Mouse (Mus musculus) forebrain, embryonic 11.5 days (tissue): Measurements from ENCODE around the gene Chrna9. TPM values are rescaled to one million over a fixed set of nuclear protein-coding genes. Genes with fewer than 3 reads are reported as not detected.

ENCODE experiments used
- ATAC-seq: fragments of 200-750 bp; cut with Nextera tagmentation; replicated peaks from 2 replicates; pipeline ENCODE4 v1.8.0; 2017; ENCODE audit warnings: moderate TSS enrichment; ENCODE audit not compliant: low FRiP score
- DNase-seq: peaks from one replicate; pipeline ENCODE4 v3.0.0-alpha.2; 2017; ENCODE audit warnings: low spot score
- H3K27ac ChIP-seq: fragments of 300-500 bp; sonication (generic); 2 replicates; pipeline ENCODE4 v1.5.1; 2014; ENCODE audit warnings: low read depth, low read length
- H3K27me3 ChIP-seq: fragments of 300-500 bp; sonication (generic); 2 replicates; pipeline ENCODE4 v1.6.1; 2014; ENCODE audit warnings: mild to moderate bottlenecking, low read length, mixed read lengths; ENCODE audit not compliant: control insufficient read depth, insufficient read depth
- H3K36me3 ChIP-seq: fragments of 300-500 bp; sonication (generic); 2 replicates; pipeline ENCODE4 v1.6.1; 2014; ENCODE audit warnings: mild to moderate bottlenecking, low read length, moderate library complexity, mixed read lengths; ENCODE audit not compliant: control insufficient read depth, insufficient read depth
- H3K4me1 ChIP-seq: fragments of 300-500 bp; sonication (generic); replicated peaks from 2 replicates; pipeline ENCODE4 v1.6.1; 2014; ENCODE audit warnings: low read length, mixed read lengths; ENCODE audit not compliant: control insufficient read depth, insufficient read depth
- H3K4me2 ChIP-seq: fragments of 300-500 bp; sonication (generic); 2 replicates; pipeline ENCODE4 v1.6.1; 2014; ENCODE audit warnings: low read depth, mild to moderate bottlenecking, low read length, moderate library complexity, mixed read lengths; ENCODE audit not compliant: severe bottlenecking
- H3K4me3 ChIP-seq: fragments of 300-500 bp; sonication (generic); 2 replicates; pipeline ENCODE4 v1.5.1; 2014; ENCODE audit warnings: low read depth, low read length
- H3K9ac ChIP-seq: fragments of 300-500 bp; sonication (generic); 2 replicates; pipeline ENCODE4 v1.6.1; 2014; ENCODE audit warnings: low read length
- H3K9me3 ChIP-seq: fragments of 300-500 bp; sonication (generic); 2 replicates; pipeline ENCODE4 v1.6.1; 2016; ENCODE audit warnings: low read length, mixed read lengths; ENCODE audit not compliant: control insufficient read depth
- WGBS: fragments of 180-500 bp; shearing (Covaris S2); extraction: QIAGEN DNeasy Blood & Tissue Kit; methylation state at CpG from one replicate; pipeline ENCODE4 v1.1.7; 2014; 5-methylcytosine and 5-hydroxymethylcytosine counted together
- polyA plus RNA-seq: library from polyadenylated mRNA; unstranded; fragments of >200 nt; fragmentation: Nextera tagmentation; extraction: Ambion mirVana; gene quantifications from 2 replicates; pipeline ENCODE4 v1.2.1, GENCODE M21; 2014

Gene Chrna9
- polyA plus RNA-seq, 1 experiment from 2014 or later: not detected

GRCm38 (mm10) chr5:65941145-65941544 lies 6.4 kb downstream of the Chrna9 start:
- DNase-seq (no peak), ATAC-seq (no peak)
- 74% methylated on average over 4 of the region's 4 CpGs for WGBS
- Histone ChIP-seq H3K27ac (no peak overlapping the region), H3K9me3 (no peaks in the 10 kb centered on the region), H3K4me1 (no peaks in the 10 kb centered on the region), H3K27me3 (no peaks in the 10 kb centered on the region), H3K4me2 (no peak overlapping the region), H3K9ac (no peak overlapping the region), H3K36me3 (no peaks in the 10 kb centered on the region), H3K4me3 (no peak overlapping the region)

GRCm38 (mm10) chr5:65949822-65950221 lies 15.1 kb downstream of the Chrna9 start:
- Histone ChIP-seq H3K27ac (peak overlapping the region; percentile 96), H3K9ac (no peak overlapping the region), H3K27me3 (no peaks in the 10 kb centered on the region), H3K36me3 (no peaks in the 10 kb centered on the region), H3K9me3 (no peaks in the 10 kb centered on the region), H3K4me2 (no peak overlapping the region), H3K4me3 (no peak overlapping the region), H3K4me1 (peaks cover 2% of the 10 kb centered on the region; the same call in 1 of the 2 replicates)
- ATAC-seq (no peak), DNase-seq (peak; percentile 51)
- 35% methylated on average over 3 of the region's 3 CpGs for WGBS

GRCm38 (mm10) chr5:65950236-65950635 lies 15.5 kb downstream of the Chrna9 start:
- Histone ChIP-seq H3K9me3 (no peaks in the 10 kb centered on the region), H3K27me3 (no peaks in the 10 kb centered on the region), H3K9ac (peak overlapping the region; percentile 40; the same call in 1 of the 2 replicates), H3K4me1 (peaks cover 6% of the 10 kb centered on the region; the same call in 1 of the 2 replicates), H3K36me3 (no peaks in the 10 kb centered on the region), H3K4me2 (peak overlapping the region; percentile 43; the same call in 1 of the 2 replicates), H3K4me3 (peak overlapping the region; percentile 13; the same call in 1 of the 2 replicates), H3K27ac (peak overlapping the region; percentile 96)
- ATAC-seq: peak; percentile 93
- peak; percentile 72 for DNase-seq
- WGBS: 10% methylated on average over 6 of the region's 6 CpGs

GRCm38 (mm10) chr5:65950679-65951512 lies 16.2 kb downstream of the Chrna9 start:
- peaks cover 9% of the 10 kb centered on the region; the same call in 1 of the 2 replicates for H3K4me1 ChIP-seq
- peak overlapping the region; percentile 96 for H3K27ac ChIP-seq
- 53% methylated on average over 18 of the region's 18 CpGs for WGBS
- peak overlapping the region; percentile 43; the same call in 1 of the 2 replicates for H3K4me2 ChIP-seq
- H3K9me3 ChIP-seq: no peaks in the 10 kb centered on the region
- H3K27me3 ChIP-seq: no peaks in the 10 kb centered on the region
- no peaks in the 10 kb centered on the region for H3K36me3 ChIP-seq
- peak; percentile 75 for DNase-seq
- H3K9ac ChIP-seq: peak overlapping the region; percentile 40; the same call in 1 of the 2 replicates
- peak; percentile 75 for ATAC-seq
- peak overlapping the region; percentile 13; the same call in 1 of the 2 replicates for H3K4me3 ChIP-seq

- no peak overlapping the region for H3K4me3 ChIP-seq
- H3K27me3 ChIP-seq: no peaks in the 10 kb centered on the region
- DNase-seq (peak; percentile 49), ATAC-seq (no peak)
- 76% methylated on average over 4 of the region's 4 CpGs for WGBS
- no peak overlapping the region for H3K9ac ChIP-seq
- H3K9me3 ChIP-seq: no peaks in the 10 kb centered on the region
- no peak overlapping the region for H3K4me2 ChIP-seq
- peak overlapping the region; percentile 96 for H3K27ac ChIP-seq
- peaks cover 9% of the 10 kb centered on the region; the same call in 1 of the 2 replicates for H3K4me1 ChIP-seq
- no peaks in the 10 kb centered on the region for H3K36me3 ChIP-seq
Observed at GRCm38 (mm10) chr5:65951513-65951909, 16.8 kb downstream of the Chrna9 start.

GRCm38 (mm10) chr5:65954130-65955080 lies 19.7 kb downstream of the Chrna9 start:
- H3K4me2 ChIP-seq: no peak overlapping the region
- H3K4me1 ChIP-seq: peaks cover 9% of the 10 kb centered on the region; the same call in 1 of the 2 replicates
- no peak for ATAC-seq
- DNase-seq: peak; percentile 27
- H3K9ac ChIP-seq: no peak overlapping the region
- H3K27ac ChIP-seq: no peak overlapping the region
- no peaks in the 10 kb centered on the region for H3K36me3 ChIP-seq
- H3K4me3 ChIP-seq: no peak overlapping the region
- 90% methylated on average over 16 of the region's 16 CpGs for WGBS
- H3K27me3 ChIP-seq: no peaks in the 10 kb centered on the region
- no peaks in the 10 kb centered on the region for H3K9me3 ChIP-seq

GRCm38 (mm10) chr5:65955343-65956143 lies 20.8 kb downstream of the Chrna9 start:
- no peaks in the 10 kb centered on the region for H3K36me3 ChIP-seq
- no peaks in the 10 kb centered on the region for H3K9me3 ChIP-seq
- peaks cover 8% of the 10 kb centered on the region; the same call in 1 of the 2 replicates for H3K4me1 ChIP-seq
- H3K4me3 ChIP-seq: peak overlapping the region; percentile 21
- DNase-seq: peak; percentile 86
- H3K9ac ChIP-seq: no peak overlapping the region
- peak overlapping the region; percentile 41; the same call in 1 of the 2 replicates for H3K4me2 ChIP-seq
- peak; percentile 55 for ATAC-seq
- no peak overlapping the region for H3K27ac ChIP-seq
- no peaks in the 10 kb centered on the region for H3K27me3 ChIP-seq
- WGBS: 45% methylated on average over 23 of the region's 23 CpGs
